Mouse (Mus musculus) thymus, postnatal 36 days (tissue): ENCODE measurements at regions not wholly inside any gene's neighbourhood (a gene's known extent, or its start where the extent isn't known, plus 50 kb on each side); places are given as distances from the start of the nearest gene placed in this dataset.
A peak's percentile ranks its signal among the peaks of the same experiment; 100 is the strongest.

Experiments
- DNase-seq, 2 experiments: peaks; one replicate each; pipeline ENCODE4 v3.0.0; 2022; ENCODE audit warnings: mixed read lengths in 2 of 2

GRCm38 (mm10) chr8:126737032-126737431 is 143.2 kb upstream of the Irf2bp2 start:
- DNase-seq, result no peak

GRCm38 (mm10) chr8:126736441-126736962 is 142.7 kb upstream of the Irf2bp2 start:
- DNase-seq, result no peak

- DNase-seq, result no peak
Observed at GRCm38 (mm10) chr8:126735488-126736440, 142.0 kb upstream of the Irf2bp2 start.

GRCm38 (mm10) chr8:126734743-126735487 is 141.1 kb upstream of the Irf2bp2 start:
- no peak for DNase-seq

- DNase-seq, result no peak
Observed at GRCm38 (mm10) chr8:126733779-126734178, 140.0 kb upstream of the Irf2bp2 start.

- no peak for DNase-seq
Observed at GRCm38 (mm10) chr8:126733307-126733706, 139.5 kb upstream of the Irf2bp2 start.

GRCm38 (mm10) chr8:126730017-126730631 is 136.3 kb upstream of the Irf2bp2 start:
- no peak for DNase-seq

GRCm38 (mm10) chr8:126728987-126729632 is 135.3 kb upstream of the Irf2bp2 start:
- DNase-seq, result no peak

- no peak for DNase-seq
Observed at GRCm38 (mm10) chr8:126728135-126728534, 134.3 kb upstream of the Irf2bp2 start.

GRCm38 (mm10) chr8:126727068-126727467 is 133.3 kb upstream of the Irf2bp2 start:
- no peak for DNase-seq

- DNase-seq, result no peak
Observed at GRCm38 (mm10) chr8:126723259-126724122, 129.7 kb upstream of the Irf2bp2 start.

- peak; percentile 41 to 71 for DNase-seq
Observed at GRCm38 (mm10) chr8:126721621-126722020, 127.8 kb upstream of the Irf2bp2 start.

- DNase-seq, result no peak
Observed at GRCm38 (mm10) chr8:126720473-126721145, 126.8 kb upstream of the Irf2bp2 start.

GRCm38 (mm10) chr8:126719748-126720147 is 126.0 kb upstream of the Irf2bp2 start:
- no peak for DNase-seq

- DNase-seq, result no peak
Observed at GRCm38 (mm10) chr8:126717652-126718155, 123.9 kb upstream of the Irf2bp2 start.

- no peak for DNase-seq
Observed at GRCm38 (mm10) chr8:126715666-126716065, 121.9 kb upstream of the Irf2bp2 start.

GRCm38 (mm10) chr8:126713602-126714145 is 119.9 kb upstream of the Irf2bp2 start:
- no peak for DNase-seq

- no peak for DNase-seq
Observed at GRCm38 (mm10) chr8:126713181-126713580, 119.4 kb upstream of the Irf2bp2 start.

- no peak for DNase-seq
Observed at GRCm38 (mm10) chr8:126712749-126713148, 119.0 kb upstream of the Irf2bp2 start.

GRCm38 (mm10) chr8:126708956-126709355 is 115.2 kb upstream of the Irf2bp2 start:
- DNase-seq, result no peak
